Mouse (Mus musculus): ENCODE measurements around the gene B430305J03Rik.

The B430305J03Rik gene

DNA sequence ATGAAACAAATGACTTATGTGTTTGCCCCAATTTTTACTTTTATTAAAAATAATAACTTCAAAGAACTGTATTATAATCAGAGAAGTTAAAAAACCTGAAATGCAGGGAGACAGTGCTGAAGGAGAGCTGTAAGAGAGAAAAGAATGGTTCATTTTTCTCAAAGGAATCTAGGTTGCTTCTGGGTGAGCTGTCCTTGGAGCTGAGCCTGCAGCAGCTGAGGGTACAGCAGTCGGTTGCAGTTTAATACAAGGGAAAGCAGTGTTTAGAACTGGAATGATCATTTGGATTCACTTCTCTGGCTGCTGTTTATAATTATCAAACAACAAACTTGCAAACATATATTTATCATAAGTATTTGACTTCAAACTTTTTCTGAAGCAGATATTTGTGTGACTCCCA lies 16.3 kb downstream of the B430305J03Rik start:
- no peak for DNase-seq (ENCODE audit: low spot score in 2 of 2)

DNA sequence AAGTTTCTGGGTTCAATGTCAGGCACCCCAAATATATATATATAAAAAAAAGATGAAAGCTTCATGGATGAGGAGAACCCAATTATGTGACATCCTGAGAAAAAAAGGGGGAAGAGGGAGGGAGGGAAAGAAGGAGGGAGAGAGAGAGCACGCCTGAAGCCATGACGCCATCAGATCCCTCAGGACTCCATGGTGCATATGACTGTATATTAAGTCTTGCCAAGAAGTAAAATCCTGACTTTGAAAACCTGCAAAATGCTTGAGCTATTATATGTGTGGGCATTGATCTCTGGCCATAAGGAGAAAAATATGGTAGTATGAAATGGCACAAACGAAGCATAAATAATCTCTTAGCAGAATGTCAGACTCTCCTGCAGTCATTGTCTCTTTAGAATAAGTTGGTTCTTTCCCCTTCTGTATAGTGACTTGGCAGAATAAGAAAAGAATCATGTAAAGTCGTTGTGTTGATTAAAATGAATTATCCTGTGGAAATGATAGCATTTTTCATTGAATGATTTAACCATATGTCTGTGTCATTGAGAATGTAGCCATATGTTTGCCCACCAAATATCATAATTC lies 17.6 kb downstream of the B430305J03Rik start:
- no peak for DNase-seq (ENCODE audit: low spot score in 2 of 2)

DNA sequence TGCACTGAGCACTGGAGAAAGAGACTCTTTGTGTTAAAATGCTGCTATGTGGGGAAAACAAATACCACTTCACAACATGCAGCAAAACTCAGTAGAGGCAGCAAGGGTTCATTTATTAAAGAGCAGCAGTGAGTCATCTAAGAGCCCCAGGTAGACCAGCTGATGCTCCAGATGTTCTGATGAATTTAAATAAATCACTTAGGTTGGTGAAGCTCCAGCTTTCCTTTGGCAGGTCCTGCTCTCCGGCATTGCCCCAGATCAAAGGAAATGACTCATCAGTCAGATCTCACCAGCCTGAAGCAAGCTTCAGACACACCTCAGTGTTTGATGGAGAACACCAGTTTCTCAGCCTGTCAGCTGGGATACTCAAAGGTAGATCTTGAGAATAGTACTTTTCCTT lies 20.1 kb downstream of the B430305J03Rik start:
- no peak for DNase-seq (ENCODE audit: low spot score in 2 of 2)

DNA sequence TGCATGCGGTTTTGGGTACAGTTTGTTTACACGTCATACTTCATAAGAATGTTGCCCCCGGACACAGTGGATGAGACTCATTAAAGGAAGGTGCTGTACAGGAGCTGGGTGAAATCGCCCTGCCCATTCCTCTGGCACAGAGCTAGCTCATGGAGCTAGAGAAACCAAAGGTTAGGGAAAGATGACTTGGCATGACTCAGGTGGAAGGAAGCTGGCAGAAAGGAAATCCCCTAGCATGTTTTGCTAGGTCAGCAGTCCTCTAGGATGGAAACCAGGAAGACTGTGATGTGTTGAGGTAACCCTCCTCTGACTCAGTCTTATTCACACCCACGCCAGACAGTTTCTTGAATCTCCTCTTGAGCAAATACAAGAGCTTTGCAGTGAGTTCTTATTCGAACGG lies 21.7 kb downstream of the B430305J03Rik start:
- no peak for DNase-seq (ENCODE audit: low spot score in 2 of 2)

DNA sequence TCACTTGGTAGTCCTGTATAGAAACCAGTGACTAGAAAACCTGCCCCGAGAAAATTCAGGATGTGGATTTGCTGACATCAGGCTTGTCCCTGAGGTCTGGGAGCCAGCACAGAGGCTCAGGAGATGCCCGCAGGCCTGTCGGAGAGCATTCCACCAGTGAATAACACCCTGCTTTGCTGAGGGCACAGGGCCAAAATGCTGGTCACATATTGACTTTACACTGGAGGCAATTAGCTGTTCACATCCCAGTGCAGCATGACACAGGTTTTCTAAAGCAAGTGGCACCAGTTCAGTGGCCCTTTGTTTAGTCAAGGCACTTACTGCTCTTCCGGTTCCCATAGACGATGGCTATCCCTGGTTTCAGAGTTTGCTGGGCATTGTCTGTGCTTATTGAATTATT lies 25.4 kb downstream of the B430305J03Rik start:
- no peak for DNase-seq (ENCODE audit: low spot score in 2 of 2)

DNA sequence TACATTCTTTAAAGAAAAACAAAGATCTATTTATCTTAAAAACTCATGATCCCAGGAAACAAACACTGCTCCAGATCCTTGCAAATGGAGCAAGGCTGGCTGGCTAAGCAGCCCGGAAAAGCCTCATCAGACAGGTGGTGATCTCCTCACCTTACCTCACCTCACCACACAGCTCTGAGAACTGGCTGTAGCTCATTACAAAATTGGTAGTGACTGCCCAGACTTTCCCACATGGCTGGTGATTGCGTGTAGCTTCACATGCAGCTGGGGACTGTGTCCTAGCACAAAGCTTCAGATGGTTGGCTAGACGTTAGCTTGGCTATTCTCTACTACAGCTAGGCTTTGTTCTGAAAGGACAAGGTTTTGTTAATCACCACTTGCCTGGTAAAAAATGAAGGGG lies 28.5 kb downstream of the B430305J03Rik start:
- DNase-seq (ENCODE audit: low spot score in 2 of 2): no peak

DNA sequence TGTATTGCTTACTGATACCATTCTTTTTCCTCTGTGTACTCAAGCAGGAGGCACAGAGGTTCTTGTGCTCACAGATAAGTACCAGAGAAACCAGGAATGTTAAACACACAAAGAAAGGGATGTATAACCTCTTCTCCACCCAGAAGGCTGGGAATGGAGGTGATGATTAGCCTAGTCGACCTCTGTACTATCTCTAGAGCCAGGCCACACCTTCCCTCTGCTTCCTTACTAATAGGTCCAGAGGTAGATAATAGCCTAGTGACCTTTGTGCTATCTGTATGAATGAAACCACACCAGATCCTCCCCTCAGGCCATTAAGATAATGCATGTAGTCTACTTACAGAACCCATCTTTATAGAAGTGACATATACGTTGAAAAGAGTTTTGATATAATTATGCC lies 29.5 kb downstream of the B430305J03Rik start:
- DNase-seq (ENCODE audit: low spot score in 2 of 2): no peak

DNA sequence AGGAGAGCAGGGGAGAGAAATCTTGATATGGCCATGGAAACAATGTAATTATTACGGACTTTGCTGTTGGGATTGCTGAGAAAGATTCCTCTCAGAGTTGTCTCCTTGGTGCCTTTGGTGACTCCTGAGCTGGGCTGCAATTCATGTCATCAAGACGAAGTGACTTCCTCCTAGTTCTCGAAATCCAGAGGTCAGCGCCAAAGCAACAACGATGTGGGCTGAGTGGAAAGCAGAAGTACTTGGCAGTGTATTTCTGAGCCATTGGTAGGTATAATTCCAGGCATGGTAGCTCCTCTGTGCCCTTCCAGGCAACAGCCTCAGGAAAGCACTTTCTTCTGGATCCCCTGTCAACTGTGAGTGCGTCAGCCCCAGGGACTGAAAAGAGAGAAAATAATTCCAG lies 44.1 kb downstream of the B430305J03Rik start:
- no peak for DNase-seq (ENCODE audit: low spot score in 2 of 2)

DNA sequence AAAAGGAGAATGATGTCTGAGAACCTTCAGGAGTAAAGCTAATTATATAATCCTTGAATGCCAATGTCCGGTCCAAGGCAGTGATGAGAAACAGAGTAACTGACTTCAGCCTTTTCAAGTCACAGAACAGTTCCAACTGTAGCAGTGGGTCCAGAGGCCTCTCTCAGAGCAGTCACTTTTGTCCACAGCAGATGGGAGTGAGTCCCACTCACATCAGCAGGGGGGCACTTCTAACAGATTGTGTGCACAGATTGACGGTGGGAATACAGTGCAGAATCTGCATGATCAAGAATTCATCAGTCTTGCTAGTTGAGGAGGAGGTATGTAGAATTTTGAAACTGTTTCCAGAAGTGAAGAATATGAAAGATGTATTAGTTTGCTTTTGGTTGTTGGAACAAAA lies 45.7 kb downstream of the B430305J03Rik start:
- no peak for DNase-seq (ENCODE audit: low spot score in 2 of 2)

DNA sequence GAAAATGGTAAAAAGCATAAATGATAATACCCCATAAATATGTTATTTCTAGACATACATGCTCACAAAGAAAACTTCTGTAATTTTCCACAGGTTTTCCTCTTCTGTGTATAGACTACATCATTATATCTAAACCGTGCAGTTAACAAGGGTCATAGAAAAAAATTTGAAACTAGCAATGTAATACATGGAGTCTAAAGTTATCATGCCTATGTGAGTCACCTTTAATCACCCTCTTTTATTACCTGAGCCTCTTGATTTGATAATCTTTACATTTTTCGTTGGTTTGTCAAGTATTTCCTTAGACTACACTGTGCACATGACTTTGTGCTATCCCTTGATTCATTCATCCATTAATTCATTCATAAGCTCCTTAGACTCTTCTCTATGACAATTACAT lies 50.7 kb downstream of the B430305J03Rik start:
- no peak for DNase-seq (ENCODE audit: low spot score in 2 of 2)
